Mouse (Mus musculus) macrophage (primary cell): ENCODE results near the gene Nsl1. TPM values are rescaled to one million over a fixed set of nuclear protein-coding genes. Genes with fewer than 3 reads are reported as not detected.
A peak's percentile ranks its signal among the peaks of the same experiment; 100 is the strongest.

Source experiments
- H3K27ac ChIP-seq: fragments of 350-480 bp; formaldehyde crosslinking; 2 replicates; pipeline ENCODE4 v1.9.0; 2021
- H3K36me3 ChIP-seq: fragments of 350-480 bp; formaldehyde crosslinking; 2 replicates; pipeline ENCODE4 v1.9.0; 2021; ENCODE audit errors: inconsistent target
- H3K4me3 ChIP-seq: fragments of 350-480 bp; formaldehyde crosslinking; 2 replicates; pipeline ENCODE4 v1.9.0; 2021; ENCODE audit errors: inconsistent target
- H3K79me2 ChIP-seq: fragments of 350-480 bp; formaldehyde crosslinking; 2 replicates; pipeline ENCODE4 v1.9.0; 2021; ENCODE audit errors: inconsistent target
- WGBS: methylation state at CpG from one replicate; pipeline ENCODE4 v1.1.7; 2026; ENCODE audit warnings: inconsistent platforms; ENCODE audit not compliant: missing documents; 5-methylcytosine and 5-hydroxymethylcytosine counted together
- polyA plus RNA-seq: library from polyadenylated mRNA; stranded (reverse); fragments of 250-400 nt; gene quantifications from 3 replicates; pipeline ENCODE4 v1.2.4, GENCODE M21; 2018; ENCODE audit warnings: inconsistent platforms

The Nsl1 gene
- polyA plus RNA-seq, 1 experiment from 2014 or later: 2.4 TPM

DNA sequence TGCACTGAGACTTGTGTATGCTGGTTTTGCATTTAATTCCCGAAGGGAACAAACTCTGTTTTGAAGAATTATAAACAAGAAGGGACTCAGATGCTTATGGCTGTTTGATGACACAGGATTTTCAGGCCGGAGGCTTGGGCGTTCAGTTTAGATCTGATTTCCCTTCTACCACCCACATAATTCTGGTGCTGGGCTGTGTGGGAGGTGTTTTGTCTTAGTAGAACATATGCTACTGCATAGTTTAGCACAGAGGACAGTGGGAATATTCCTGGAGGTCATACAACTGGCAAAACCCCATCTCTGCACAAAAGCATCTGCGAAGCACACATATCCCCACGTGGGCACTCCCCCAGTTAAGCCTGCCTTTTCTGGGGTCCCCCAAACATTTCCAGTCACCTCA, 30.8 kb downstream of the Nsl1 start:
- 90% methylated on average over 5 of the region's 5 CpGs for WGBS
- Histone ChIP-seq H3K79me2 (no peaks in the 10 kb centered on the region), H3K4me3 (no peak overlapping the region), H3K27ac (no peak overlapping the region), H3K36me3 (no peaks in the 10 kb centered on the region)

DNA sequence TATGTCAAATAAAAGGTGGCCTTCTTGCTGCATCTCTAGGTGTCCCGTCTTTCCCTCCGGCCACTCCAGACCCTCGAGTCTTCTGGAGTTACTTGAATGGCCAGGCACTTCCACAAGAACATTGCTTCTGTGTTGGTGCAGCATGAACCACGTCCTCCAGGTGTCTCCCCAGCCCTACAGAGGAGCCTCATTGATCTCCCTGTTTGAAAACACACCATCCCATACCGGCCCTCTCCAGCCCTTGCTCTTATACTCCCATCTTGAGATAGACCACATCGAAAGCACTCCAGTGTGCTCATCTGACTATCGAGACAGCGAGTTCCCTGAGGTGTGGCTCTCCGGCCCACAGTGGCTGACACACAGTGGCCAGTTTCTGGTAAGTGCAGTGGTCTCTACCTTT, 32.2 kb downstream of the Nsl1 start:
- no peak overlapping the region for H3K4me3 ChIP-seq
- no peak overlapping the region for H3K27ac ChIP-seq

DNA sequence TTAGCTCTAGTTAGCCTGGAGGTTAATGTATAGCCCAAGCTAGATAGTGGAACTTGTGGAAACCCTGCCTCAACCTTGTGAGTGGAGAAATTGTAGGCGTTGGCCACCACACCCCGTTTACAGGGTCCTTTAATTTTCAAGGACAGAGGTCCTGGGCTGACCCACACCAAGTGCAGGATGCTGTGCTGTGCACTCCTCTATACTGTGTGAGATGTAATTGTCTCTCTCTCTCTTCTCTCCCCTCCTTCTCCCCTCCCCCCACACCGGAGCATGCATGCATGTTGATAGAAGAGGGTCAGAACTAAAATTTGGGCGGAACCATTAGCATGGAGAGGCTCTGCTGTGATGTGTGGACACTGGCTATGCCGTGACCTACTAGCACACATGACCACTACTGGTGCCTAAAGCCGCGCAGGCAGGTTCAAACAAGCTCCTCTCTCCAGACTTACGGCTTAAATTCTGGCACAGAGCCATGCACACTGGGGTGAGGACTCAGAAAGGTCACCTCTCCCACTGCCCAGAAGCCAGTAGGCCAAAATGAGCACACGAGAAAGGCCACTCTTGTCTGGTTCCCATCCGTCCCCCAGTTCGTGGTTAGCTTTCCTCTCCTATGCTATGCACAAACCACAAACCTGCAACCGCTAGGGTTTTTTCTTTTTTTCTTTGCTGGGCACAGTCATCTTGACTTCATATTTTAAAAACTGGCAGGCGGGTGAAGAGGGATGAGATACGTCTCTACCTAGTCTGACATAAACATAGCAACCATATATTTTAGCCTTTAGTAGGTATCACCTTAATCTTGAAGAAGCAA, 34.3 kb downstream of the Nsl1 start:
- Histone ChIP-seq H3K79me2 (no peaks in the 10 kb centered on the region), H3K27ac (no peak overlapping the region), H3K4me3 (peak overlapping the region; percentile 20; the same call in 1 of the 2 replicates), H3K36me3 (no peaks in the 10 kb centered on the region)
- WGBS: 53% methylated on average over 14 of the region's 14 CpGs

More for the DNA sequence above, 32.2 kb downstream of the Nsl1 start:
- no peaks in the 10 kb centered on the region for H3K36me3 ChIP-seq
- WGBS: 65% methylated on average over 9 of the region's 9 CpGs
- H3K79me2 ChIP-seq: no peaks in the 10 kb centered on the region

DNA sequence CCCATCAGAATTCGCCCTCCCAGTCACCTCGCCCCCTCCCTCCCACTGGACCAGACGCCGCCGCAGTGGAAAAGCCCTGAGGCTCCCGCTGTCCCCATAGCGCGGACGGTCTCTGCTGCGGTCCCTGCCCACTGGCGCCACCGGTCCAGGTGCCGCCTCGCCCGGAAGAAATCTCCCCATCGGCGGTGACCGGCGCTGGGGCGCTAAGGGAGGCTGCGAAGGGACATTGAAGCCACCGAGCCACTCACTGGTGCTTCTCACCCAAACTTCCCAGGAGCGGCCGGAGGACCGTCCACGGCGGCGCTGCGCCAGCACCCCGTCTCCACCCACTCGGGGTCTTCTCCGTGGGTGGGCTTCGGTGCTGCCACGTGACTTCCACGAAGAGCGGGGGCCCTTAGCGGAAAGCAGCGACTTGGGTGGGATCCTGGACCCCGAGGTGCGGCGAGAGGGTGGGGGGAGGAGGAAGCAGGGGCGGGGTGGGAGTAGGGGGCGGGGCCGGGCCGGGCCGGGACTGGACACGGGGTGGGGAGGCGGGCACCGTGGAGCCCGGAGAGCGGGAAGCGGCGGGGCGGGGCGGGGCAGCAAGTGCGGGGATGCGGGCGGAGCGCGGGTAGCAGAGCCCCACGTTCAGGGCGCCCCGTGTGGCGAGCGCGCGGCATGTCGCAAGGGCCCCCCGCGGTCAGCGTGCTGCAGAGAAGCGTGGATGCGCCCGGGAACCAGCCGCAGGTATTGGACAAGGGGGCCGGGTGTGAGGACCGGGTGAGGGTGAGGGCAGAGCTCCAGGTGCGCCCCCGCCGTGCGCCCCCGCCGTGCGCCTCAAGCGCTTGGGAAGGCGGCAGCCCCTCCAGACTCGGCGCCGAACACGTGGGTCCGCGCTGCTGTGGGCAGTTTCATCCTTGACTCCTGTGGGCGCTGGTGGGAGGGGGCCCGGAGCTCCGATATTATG, 35.3 kb downstream of the Nsl1 start, which contains the start of gene Batf3:
Gene Batf3 (plus strand): TSS at position 46 of the 946 bp plus-strand sequence.
- Histone ChIP-seq H3K79me2 (no peaks in the 10 kb centered on the region), H3K27ac (no peak within 1 kb of the TSS), H3K4me3 (peak within 1 kb of the TSS; percentile 20), H3K36me3 (no peaks in the 10 kb centered on the region)
- WGBS: 2% methylated on average over 90 of the region's 95 CpGs

DNA sequence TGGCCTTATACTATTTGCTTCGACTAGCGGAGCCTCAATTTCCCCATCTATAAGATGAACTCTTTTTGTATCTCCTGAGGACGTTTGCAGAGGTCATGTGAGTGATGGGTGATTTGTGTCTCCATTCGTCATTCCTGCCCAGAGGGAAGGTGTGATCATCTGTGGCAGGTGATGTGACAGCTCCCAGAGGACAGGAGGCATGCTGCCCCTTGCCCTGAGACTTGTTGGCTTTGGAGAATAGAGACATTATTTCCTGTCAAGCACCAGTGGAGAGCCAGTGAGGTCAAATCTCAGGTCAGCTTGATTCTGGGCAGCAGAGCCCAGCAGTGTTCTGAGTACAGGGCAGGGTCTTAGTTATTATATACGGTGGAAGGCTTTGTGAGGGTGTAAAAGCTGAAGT, 36.3 kb downstream of the Nsl1 start:
- WGBS: 66% methylated on average over 5 of the region's 5 CpGs
- Histone ChIP-seq H3K27ac (no peak overlapping the region), H3K36me3 (no peaks in the 10 kb centered on the region), H3K79me2 (no peaks in the 10 kb centered on the region), H3K4me3 (no peak overlapping the region)

DNA sequence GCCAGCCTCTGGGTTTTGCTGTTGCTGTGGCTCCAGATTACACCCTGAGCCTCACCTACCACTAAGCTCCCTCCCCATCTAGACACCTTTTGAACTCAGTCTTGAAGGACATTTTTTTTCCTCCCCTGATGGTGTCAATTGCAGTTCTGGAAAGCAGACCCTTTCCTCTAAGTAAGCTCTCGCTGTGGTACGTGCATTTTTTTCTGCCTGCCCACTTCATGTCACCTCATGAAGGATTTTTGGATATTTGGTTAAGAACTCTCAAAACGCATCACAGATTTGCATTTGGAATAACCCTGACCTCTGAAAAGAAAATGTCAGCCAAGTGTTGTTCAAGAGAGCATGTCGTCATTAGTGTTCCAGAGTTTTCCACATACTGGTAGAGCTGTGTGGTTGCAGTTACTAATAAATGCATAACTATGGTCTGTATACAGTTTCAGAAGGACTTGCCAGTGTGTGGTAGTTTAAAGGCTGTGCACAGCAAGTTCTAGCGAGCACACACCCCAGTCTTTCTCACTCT, 37.0 kb downstream of the Nsl1 start:
- no peak overlapping the region for H3K27ac ChIP-seq

DNA sequence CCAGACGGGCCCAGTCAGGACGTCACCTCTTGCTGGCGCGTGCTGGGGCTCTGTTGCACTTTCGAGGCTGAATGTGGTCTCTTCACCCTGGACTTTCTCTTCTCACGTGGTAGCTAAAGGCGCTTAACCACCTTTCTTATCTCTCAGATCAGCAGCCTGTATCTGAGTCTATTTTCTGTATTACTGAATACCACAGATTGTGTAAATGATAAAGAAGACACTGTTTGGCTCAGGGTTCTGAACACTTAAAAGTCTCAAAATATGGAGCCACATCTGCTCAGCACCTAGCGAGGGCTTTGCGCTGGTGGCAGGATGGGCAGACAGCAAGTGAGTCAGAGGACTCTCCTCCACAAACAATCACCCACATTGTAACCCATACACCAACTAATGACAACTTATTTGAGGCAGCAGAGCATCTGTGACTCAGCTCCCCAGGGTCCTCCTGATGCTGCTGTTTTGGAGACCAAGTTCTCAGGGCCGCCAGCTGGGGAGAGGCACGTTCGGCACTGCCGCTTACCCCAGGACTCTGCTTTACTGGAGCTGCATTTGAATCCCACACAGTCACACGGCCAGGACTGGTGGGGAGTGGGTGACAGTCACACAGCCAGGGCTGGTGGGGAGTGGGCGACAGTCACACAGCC, 40.0 kb downstream of the Nsl1 start:
- H3K79me2 ChIP-seq: no peaks in the 10 kb centered on the region
- H3K4me3 ChIP-seq: no peak overlapping the region
- no peaks in the 10 kb centered on the region for H3K36me3 ChIP-seq
- WGBS: 85% methylated on average over 15 of the region's 15 CpGs
- no peak overlapping the region for H3K27ac ChIP-seq

More for the DNA sequence above, 37.0 kb downstream of the Nsl1 start:
- Histone ChIP-seq H3K36me3 (no peaks in the 10 kb centered on the region), H3K79me2 (no peaks in the 10 kb centered on the region), H3K4me3 (no peak overlapping the region)
- WGBS: 84% methylated on average over 5 of the region's 5 CpGs

DNA sequence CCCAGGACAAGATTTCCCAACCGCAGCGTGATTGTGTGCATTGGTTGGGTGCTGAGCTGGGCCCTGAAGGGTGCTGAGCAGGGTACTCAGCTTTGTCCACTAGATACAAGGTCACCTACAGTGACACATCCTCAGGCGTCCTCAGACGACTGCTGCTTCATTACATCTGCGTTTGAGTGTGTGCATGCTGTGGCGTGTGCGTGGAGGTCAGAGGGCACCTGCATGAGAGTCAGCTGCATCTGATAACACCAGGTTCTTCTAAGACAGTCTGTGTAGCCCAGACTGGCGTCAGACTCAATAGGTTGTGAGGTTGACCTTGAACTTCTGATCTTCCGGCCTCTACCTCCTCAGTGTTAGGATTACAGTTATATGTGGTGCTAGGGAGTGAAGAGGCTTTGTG, 42.4 kb downstream of the Nsl1 start:
- H3K36me3 ChIP-seq: no peaks in the 10 kb centered on the region

DNA sequence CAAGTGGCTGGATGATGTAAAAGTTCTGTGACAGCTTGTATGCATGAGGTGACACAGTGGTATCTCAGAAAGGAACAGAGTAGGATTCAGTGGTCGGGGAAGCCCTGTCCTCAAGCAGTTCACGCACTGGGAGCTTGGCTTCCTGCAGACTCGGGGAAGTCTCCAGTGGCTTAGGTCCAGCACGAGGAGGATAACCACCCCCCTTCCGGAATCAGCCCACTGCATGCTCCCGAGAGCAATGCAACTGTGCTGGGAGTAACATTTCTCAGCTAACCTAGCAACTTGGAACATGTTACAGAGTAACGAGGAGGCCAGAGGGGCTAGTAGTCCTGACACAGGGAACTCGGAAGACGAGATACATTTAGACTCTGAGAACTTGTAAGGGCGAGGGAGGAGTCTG, 44.5 kb downstream of the Nsl1 start:
- WGBS: 82% methylated on average over 10 of the region's 10 CpGs

More for the DNA sequence above, 42.4 kb downstream of the Nsl1 start:
- Histone ChIP-seq H3K27ac (no peak overlapping the region), H3K79me2 (no peaks in the 10 kb centered on the region), H3K4me3 (no peak overlapping the region)
- 95% methylated on average over 9 of the region's 9 CpGs for WGBS

DNA sequence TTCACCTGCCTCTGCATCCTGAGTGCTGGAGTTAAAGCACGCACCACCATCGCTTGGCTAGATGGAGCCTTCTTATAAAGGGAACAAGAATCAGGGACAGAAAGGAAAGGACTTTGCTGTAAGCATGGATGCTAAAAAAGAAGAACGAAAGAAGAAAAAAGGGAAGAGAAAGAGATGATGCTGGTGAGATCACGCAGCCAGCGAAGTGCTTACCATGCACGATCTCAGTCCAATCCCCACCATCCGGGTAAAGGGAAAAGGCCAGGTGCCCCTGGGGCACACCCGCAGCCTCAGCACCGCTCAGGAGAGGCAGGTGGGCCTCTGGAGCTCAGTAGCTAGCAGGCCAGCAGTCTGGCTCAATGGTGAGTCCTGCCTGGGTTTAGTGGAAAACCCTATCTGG, 47.1 kb downstream of the Nsl1 start:
- H3K27ac ChIP-seq: peak overlapping the region; percentile 89
- no peaks in the 10 kb centered on the region for H3K79me2 ChIP-seq
- WGBS: 38% methylated on average over 9 of the region's 9 CpGs
- H3K4me3 ChIP-seq: no peak overlapping the region
- no peaks in the 10 kb centered on the region for H3K36me3 ChIP-seq

More for the DNA sequence above, 44.5 kb downstream of the Nsl1 start:
- Histone ChIP-seq H3K27ac (no peak overlapping the region), H3K36me3 (no peaks in the 10 kb centered on the region), H3K79me2 (no peaks in the 10 kb centered on the region), H3K4me3 (no peak overlapping the region)

DNA sequence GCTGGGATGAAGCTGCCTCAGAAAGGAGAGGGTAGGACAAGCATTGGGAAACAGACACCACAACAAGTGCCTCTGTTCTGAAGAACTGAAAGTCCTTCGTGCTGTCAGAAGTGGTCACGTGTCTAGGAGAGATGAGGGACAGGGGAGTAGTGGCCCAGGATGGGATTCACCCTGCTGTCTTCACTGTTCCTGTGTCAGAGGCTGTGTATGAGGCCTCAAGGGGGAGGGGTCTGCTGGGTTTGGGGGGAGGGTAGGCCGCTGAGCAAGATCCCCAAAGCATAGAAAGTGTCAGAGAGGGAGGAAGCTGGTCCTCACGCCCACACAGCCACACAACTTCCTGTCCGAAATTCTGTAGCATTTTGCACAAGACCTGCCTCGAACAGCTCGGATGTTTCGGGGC, 48.3 kb downstream of the Nsl1 start:
- Histone ChIP-seq H3K27ac (peak overlapping the region; percentile 89), H3K79me2 (no peaks in the 10 kb centered on the region), H3K4me3 (no peak overlapping the region), H3K36me3 (no peaks in the 10 kb centered on the region)
- WGBS: 2% methylated on average over 8 of the region's 8 CpGs

DNA sequence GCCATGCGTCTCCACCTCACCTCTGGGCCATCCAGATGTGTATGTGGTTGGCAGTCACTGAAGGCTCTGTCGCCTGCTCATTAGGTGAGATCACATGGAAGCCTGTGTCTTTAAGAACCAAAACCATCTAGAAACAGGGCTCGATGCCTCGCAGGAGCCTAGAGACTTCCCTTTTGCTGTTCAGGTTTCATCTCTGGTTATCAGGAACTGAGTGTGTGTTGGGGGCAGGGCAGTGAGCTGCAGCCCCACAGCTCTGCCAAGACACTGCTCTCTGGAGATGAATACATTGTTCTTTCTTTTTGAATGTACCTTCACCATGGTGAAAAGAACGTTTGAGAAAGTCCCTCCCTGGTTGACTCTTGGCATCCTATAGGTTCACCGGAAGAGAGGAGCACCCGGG, 52.1 kb downstream of the Nsl1 start:
- Histone ChIP-seq H3K4me3 (no peak overlapping the region), H3K27ac (no peak overlapping the region; the same call in 1 of the 2 replicates), H3K79me2 (no peaks in the 10 kb centered on the region), H3K36me3 (no peaks in the 10 kb centered on the region)
- WGBS: 30% methylated on average over 7 of the region's 7 CpGs

DNA sequence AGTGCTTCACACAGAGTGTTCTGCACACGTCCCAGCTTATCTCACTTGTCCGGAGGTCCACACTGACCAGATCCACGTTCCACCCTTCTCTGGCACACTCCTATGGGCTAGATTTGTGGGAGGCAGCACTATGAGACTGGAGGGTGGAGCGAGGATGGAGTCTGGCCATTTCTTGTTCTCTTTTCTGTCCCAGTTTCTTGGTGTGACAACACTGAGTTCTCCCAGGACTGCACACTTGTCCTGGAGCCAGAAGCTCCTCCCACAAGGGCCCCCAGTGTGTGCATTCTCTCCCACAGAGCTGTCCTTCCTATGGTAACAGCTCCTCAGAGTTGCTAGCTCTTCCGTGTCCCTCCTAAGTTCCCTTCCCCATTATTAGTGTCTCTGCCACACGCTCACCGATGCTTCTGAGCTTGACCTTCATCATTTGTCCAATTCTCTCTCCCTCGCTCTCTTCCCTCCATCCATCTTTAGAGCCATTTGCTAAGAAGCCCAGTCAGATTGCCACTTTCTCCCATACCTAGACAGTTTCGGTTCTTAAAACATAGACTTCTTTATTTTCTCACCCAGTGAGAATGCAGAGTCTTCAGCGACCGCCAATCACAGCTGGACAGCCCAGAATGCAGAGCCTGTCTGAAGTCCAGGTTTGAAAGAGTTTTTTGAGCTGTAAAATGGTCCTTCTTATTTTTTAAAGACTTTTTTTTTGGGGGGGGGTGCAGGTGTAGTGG, 52.9 kb downstream of the Nsl1 start:
- Histone ChIP-seq H3K79me2 (no peaks in the 10 kb centered on the region), H3K4me3 (no peak overlapping the region), H3K36me3 (no peaks in the 10 kb centered on the region), H3K27ac (no peak overlapping the region)
- 79% methylated on average over 10 of the region's 11 CpGs for WGBS

DNA sequence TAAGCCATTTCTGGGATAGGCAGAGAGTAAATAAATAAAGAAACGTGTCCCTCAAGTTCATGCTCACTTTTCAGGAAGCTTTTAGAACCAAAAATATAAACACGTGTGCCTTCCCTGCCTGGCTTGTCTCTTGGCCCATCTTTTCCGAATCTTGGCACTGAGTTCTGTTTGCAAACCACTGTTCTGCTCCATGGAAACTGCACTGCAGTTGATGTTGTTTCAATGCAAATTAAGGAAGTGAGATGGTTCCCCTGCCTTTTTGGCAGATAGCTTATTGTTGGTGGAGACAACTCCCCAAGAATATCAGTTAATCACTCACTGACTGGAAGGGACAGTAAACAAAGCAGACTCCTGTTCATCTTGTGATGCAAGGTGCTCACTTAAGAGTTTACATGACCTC, 59.9 kb downstream of the Nsl1 start:
- Histone ChIP-seq H3K79me2 (no peaks in the 10 kb centered on the region), H3K36me3 (no peaks in the 10 kb centered on the region), H3K4me3 (no peak overlapping the region), H3K27ac (no peak overlapping the region)
- 20% methylated on average over 3 of the region's 3 CpGs for WGBS
